Mouse (Mus musculus) limb, embryonic 15.5 days (tissue): Measurements from ENCODE around the gene Spata32. TPM values are rescaled to one million over a fixed set of nuclear protein-coding genes. Genes with fewer than 3 reads are reported as not detected.
A peak's percentile ranks its signal among the peaks of the same experiment; 100 is the strongest.

Experiments used
- ATAC-seq: fragments of 200-750 bp; cut with Nextera tagmentation; 2 replicates; pipeline ENCODE4 v1.8.0; 2017; ENCODE audit warnings: low read depth, moderate TSS enrichment; ENCODE audit not compliant: insufficient number of reproducible peaks, low FRiP score, low TSS enrichment
- H3K27ac ChIP-seq: fragments of 300-500 bp; sonication (generic); 2 replicates; pipeline ENCODE4 v1.5.1; 2015; ENCODE audit warnings: moderate library complexity, mild to moderate bottlenecking, inconsistent platforms
- H3K27me3 ChIP-seq: fragments of 300-500 bp; sonication (generic); 2 replicates; pipeline ENCODE4 v1.6.1; 2015; ENCODE audit warnings: inconsistent platforms
- H3K36me3 ChIP-seq: fragments of 300-500 bp; sonication (generic); 2 replicates; pipeline ENCODE4 v1.6.1; 2015; ENCODE audit warnings: inconsistent platforms
- H3K4me1 ChIP-seq: fragments of 300-500 bp; sonication (generic); 2 replicates; pipeline ENCODE4 v1.6.1; 2015; ENCODE audit warnings: inconsistent platforms
- H3K4me2 ChIP-seq: fragments of 300-500 bp; sonication (generic); 2 replicates; pipeline ENCODE4 v1.6.1; 2015; ENCODE audit warnings: mild to moderate bottlenecking, inconsistent platforms
- H3K4me3 ChIP-seq: fragments of 300-500 bp; sonication (generic); 2 replicates; pipeline ENCODE4 v1.5.1; 2015; ENCODE audit warnings: mild to moderate bottlenecking, inconsistent platforms
- H3K9ac ChIP-seq: fragments of 300-500 bp; sonication (generic); 2 replicates; pipeline ENCODE4 v1.6.1; 2015; ENCODE audit warnings: inconsistent platforms
- H3K9me3 ChIP-seq: fragments of 300-500 bp; sonication (generic); 2 replicates; pipeline ENCODE4 v1.6.1; 2016; ENCODE audit warnings: inconsistent platforms
- WGBS: fragments of 180-500 bp; shearing (Covaris S2); methylation state at CpG from one replicate; pipeline ENCODE4 v1.1.7; 2015; 5-methylcytosine and 5-hydroxymethylcytosine counted together
- polyA plus RNA-seq: library from polyadenylated mRNA; unstranded; fragments of >200 nt; fragmentation: Nextera tagmentation; extraction: Ambion mirVana; gene quantifications from 2 replicates; pipeline ENCODE4 v1.2.1, GENCODE M21; 2015

Gene Spata32
- polyA plus RNA-seq, 1 experiment from 2014 or later, result not detected

DNA sequence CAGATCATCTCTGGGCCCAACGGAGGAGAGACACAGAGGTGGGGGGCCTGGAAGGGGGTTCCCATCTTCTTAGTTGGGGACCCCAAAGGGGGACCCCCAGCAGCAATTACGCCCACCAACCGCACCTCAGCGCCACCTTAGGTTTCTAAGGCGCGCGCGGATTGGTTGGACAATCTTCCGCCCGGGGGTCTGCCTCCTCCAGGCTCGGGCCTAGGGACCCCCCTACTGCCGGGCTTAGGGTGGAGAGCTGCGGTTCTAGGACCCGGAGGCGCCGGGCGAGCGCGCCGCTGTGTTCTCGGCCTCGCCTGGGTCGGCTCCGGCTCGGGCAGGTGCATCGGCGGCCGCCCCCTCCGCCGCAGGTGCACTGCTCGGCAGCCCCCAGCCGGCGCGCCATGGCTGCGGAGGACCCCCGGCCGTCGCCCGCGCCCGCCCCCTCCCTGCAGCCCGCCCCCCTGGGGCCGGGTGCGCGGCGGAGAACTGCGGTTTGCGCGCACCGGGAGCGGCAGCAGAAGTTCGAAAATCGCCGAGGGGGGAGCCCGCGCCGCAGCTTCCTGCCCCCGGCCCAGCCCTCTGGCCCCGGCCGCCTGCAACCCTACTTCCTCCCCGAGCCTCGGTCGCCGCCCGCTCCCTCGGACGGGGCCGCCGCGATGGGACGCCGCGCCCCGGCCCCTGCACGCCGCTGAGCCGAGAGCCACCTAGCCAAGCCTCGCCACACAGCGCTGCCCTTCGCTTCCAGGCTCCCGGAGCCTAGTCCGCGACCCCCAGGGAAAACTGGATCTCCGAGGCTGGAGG lies 47.5 kb downstream of the Spata32 start, which contains the start of gene Fmnl1:
Fmnl1 (plus strand) TSS at position 614 of the 792 bp plus-strand sequence.
- Histone ChIP-seq H3K27me3 (peaks cover 56% of the 10 kb centered on the region), H3K4me1 (peaks cover 11% of the 10 kb centered on the region), H3K9me3 (no peaks in the 10 kb centered on the region), H3K36me3 (no peaks in the 10 kb centered on the region), H3K4me3 (peak within 1 kb of the TSS; percentile 52), H3K9ac (peak within 1 kb of the TSS; percentile 40), H3K27ac (no peak within 1 kb of the TSS), H3K4me2 (peak within 1 kb of the TSS; percentile 96)
- 1% methylated on average over 56 of the region's 84 CpGs for WGBS
- no peak for ATAC-seq

DNA sequence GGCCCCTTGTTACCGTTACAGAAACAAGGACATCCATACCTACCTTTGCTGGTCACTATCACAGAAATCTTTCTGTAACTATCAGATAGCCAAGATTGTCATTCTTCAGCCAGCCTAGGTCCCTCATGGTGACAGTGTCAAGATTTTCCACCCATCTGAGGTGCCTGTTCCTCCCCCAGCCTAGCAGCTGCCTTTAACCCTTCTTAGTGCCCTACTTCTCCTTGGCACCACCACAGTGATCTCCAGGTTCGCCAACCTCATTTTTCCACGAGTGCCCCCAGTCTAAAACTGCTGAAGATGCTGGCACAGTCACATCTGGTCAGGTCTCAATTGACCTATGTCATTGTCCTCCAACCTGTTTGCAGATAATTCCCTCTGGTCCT lies 48.1 kb downstream of the Spata32 start:
- peak overlapping the region; percentile 52 for H3K4me3 ChIP-seq
- H3K27ac ChIP-seq, result no peak overlapping the region
- H3K36me3 ChIP-seq, result no peaks in the 10 kb centered on the region
- WGBS, result 44% methylated on average over 3 of the region's 3 CpGs
- H3K4me2 ChIP-seq, result peak overlapping the region; percentile 96; the same call in 1 of the 2 replicates
- H3K27me3 ChIP-seq, result peaks cover 56% of the 10 kb centered on the region
- no peaks in the 10 kb centered on the region for H3K9me3 ChIP-seq
- peaks cover 11% of the 10 kb centered on the region for H3K4me1 ChIP-seq
- ATAC-seq, result no peak
- H3K9ac ChIP-seq, result no peak overlapping the region

DNA sequence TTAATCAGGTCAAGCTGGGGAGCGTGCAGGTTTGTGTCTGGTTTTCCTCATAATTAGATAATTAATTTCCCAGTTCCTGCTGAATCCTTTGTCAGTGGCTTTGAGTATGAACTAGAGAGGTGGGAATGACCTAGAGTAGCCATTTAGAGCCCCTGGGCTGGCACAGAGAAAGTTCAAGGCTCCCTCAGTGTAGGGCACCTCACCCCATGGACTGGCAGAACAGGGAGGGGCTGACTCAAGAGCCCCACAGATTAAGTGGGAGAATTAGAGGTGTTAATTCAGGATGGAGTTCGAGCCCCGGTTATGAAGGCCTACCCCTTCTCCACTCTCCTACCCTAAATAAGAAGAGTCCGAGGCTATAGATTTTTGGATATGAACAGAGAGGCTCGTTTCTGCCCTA lies 48.6 kb downstream of the Spata32 start:
- Histone ChIP-seq H3K4me1 (peaks cover 11% of the 10 kb centered on the region), H3K27ac (no peak overlapping the region), H3K36me3 (no peaks in the 10 kb centered on the region), H3K9me3 (no peaks in the 10 kb centered on the region), H3K4me3 (no peak overlapping the region), H3K27me3 (peaks cover 56% of the 10 kb centered on the region), H3K9ac (no peak overlapping the region), H3K4me2 (no peak overlapping the region)
- 83% methylated on average over 5 of the region's 5 CpGs for WGBS
- no peak for ATAC-seq

GRCm38 (mm10) chr11:103168690-103169390 lies 49.4 kb downstream of the Spata32 start:
- no peak overlapping the region for H3K4me3 ChIP-seq
- H3K4me2 ChIP-seq, result no peak overlapping the region
- H3K9ac ChIP-seq, result no peak overlapping the region
- H3K27me3 ChIP-seq, result peaks cover 55% of the 10 kb centered on the region
- no peaks in the 10 kb centered on the region for H3K9me3 ChIP-seq
- peaks cover 11% of the 10 kb centered on the region for H3K4me1 ChIP-seq
- no peaks in the 10 kb centered on the region for H3K36me3 ChIP-seq
- no peak for ATAC-seq
- H3K27ac ChIP-seq, result no peak overlapping the region
- WGBS, result 26% methylated on average over 9 of the region's 9 CpGs

DNA sequence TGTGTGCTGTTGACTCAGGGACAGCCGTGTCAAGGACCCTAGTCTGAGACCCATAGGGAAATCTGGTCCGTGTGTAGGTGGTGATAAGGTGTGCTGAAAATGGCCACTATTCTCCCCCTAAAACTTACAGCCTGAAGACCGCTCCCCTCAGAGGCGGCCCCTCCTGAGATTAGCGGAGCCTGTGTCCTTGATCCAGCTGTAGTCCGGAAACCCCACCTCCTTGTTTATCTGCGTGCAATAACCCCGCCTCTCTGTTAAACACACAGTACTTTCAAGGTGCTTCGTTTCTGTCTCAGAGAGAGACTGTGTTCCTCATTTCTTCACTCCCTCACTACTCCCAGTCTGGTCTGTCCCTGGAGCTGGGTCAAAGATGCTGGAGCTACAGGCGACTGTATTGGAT lies 53.8 kb downstream of the Spata32 start:
- H3K9ac ChIP-seq, result no peak overlapping the region
- ATAC-seq, result no peak
- no peaks in the 10 kb centered on the region for H3K36me3 ChIP-seq
- no peaks in the 10 kb centered on the region for H3K9me3 ChIP-seq
- H3K4me3 ChIP-seq, result no peak overlapping the region
- 0 out of 2 replicates have a peak, but pooled peaks cover 1% of the 10 kb centered on the region for H3K4me1 ChIP-seq
- H3K27me3 ChIP-seq, result peaks cover 10% of the 10 kb centered on the region
- 32% methylated on average over 10 of the region's 10 CpGs for WGBS
- no peak overlapping the region for H3K4me2 ChIP-seq
- no peak overlapping the region for H3K27ac ChIP-seq

GRCm38 (mm10) chr11:103162132-103162531 lies 56.1 kb downstream of the Spata32 start:
- H3K9ac ChIP-seq, result no peak overlapping the region
- H3K4me3 ChIP-seq, result no peak overlapping the region
- H3K4me1 ChIP-seq, result peaks cover 13% of the 10 kb centered on the region
- H3K9me3 ChIP-seq, result no peaks in the 10 kb centered on the region
- H3K27me3 ChIP-seq, result no peaks in the 10 kb centered on the region
- WGBS, result 87% methylated on average over 5 of the region's 5 CpGs
- H3K27ac ChIP-seq, result no peak overlapping the region
- H3K4me2 ChIP-seq, result no peak overlapping the region
- no peaks in the 10 kb centered on the region for H3K36me3 ChIP-seq
- ATAC-seq, result no peak

DNA sequence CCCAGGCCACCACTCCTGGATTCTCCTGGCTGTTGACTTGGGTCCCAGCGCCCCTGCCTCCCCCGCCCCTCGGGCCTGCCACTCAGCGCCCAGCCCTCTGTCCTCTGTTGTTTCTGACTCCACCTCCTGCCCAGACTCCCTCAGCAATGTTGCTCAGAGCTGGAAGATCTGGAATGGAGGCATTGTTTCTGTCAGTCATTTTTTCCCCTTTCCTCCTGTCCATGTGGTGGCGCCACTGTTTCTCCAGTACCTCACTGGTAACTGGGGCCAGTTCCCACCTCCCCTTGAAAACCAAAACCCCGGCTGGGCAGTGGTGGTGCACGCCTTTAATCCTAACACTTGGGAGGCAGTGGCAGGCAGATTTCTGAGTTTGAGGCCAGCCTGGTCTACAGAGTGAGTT lies 56.8 kb downstream of the Spata32 start:
- H3K9me3 ChIP-seq, result no peaks in the 10 kb centered on the region
- H3K27me3 ChIP-seq, result no peaks in the 10 kb centered on the region
- H3K4me3 ChIP-seq, result no peak overlapping the region
- no peaks in the 10 kb centered on the region for H3K36me3 ChIP-seq
- peaks cover 13% of the 10 kb centered on the region for H3K4me1 ChIP-seq
- no peak overlapping the region for H3K27ac ChIP-seq
- WGBS, result 78% methylated on average over 7 of the region's 7 CpGs
- ATAC-seq, result no peak
- H3K9ac ChIP-seq, result no peak overlapping the region
- no peak overlapping the region for H3K4me2 ChIP-seq

GRCm38 (mm10) chr11:103160738-103161137 lies 57.5 kb downstream of the Spata32 start:
- no peaks in the 10 kb centered on the region for H3K27me3 ChIP-seq
- no peak overlapping the region for H3K27ac ChIP-seq
- no peaks in the 10 kb centered on the region for H3K9me3 ChIP-seq
- H3K9ac ChIP-seq, result no peak overlapping the region
- H3K4me1 ChIP-seq, result peaks cover 13% of the 10 kb centered on the region
- H3K4me3 ChIP-seq, result no peak overlapping the region
- WGBS, result 88% methylated on average over 11 of the region's 11 CpGs
- no peak overlapping the region for H3K4me2 ChIP-seq
- no peak for ATAC-seq
- no peaks in the 10 kb centered on the region for H3K36me3 ChIP-seq

GRCm38 (mm10) chr11:103158621-103159478 lies 59.4 kb downstream of the Spata32 start:
- Histone ChIP-seq H3K4me2 (peak overlapping the region; percentile 57), H3K9ac (peak overlapping the region; percentile 28; the same call in 1 of the 2 replicates), H3K27ac (peak overlapping the region; percentile 50; the same call in 1 of the 2 replicates), H3K36me3 (no peaks in the 10 kb centered on the region), H3K27me3 (no peaks in the 10 kb centered on the region), H3K4me1 (peaks cover 13% of the 10 kb centered on the region), H3K4me3 (peak overlapping the region; percentile 34), H3K9me3 (no peaks in the 10 kb centered on the region)
- peak; percentile 87 for ATAC-seq
- 1% methylated on average over 25 of the region's 25 CpGs for WGBS
